Mouse (Mus musculus): ENCODE results near the gene Zbtb41. TPM values are rescaled to one million over a fixed set of nuclear protein-coding genes. Genes with fewer than 3 reads are reported as not detected.

Gene Zbtb41
- polyA plus RNA-seq, 1 experiment from 2014 or later: 6.5 TPM

DNA sequence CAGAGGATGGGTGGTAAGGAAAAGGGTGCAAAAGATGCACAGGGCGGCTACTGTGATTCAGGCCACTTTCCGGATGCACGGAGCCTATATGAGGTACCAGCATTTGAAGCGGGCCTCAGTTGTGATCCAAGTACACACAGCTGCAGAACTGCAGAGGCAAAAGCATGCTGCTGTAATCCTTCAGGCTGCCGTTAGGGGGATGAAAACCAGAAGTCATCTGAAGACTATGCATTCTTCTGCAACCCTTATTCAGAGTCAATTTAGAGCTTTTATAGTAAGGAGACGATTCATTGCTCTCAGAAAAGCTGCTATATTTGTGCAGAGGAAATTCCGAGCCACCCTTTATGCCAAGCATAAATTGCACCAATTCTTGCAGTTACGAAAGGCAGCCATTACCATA, 58.2 kb downstream of the Zbtb41 start:
- ATAC-seq (replicated peaks; ENCODE audit: insufficient number of reproducible peaks, insufficient read depth, low FRiP score, low read depth): no peak
- Histone ChIP-seq H3K9ac (no peak overlapping the region), H3K27me3 (no peaks in the 10 kb centered on the region), H3K4me3 (no peak overlapping the region), H3K9me3 (replicated peaks) (no peaks in the 10 kb centered on the region), H3K4me1 (replicated peaks) (no peaks in the 10 kb centered on the region), H3K36me3 (peaks cover 76% of the 10 kb centered on the region), H3K4me2 (no peak overlapping the region), H3K27ac (no peak overlapping the region)
- WGBS: 88% methylated on average over 8 of the region's 8 CpGs

DNA sequence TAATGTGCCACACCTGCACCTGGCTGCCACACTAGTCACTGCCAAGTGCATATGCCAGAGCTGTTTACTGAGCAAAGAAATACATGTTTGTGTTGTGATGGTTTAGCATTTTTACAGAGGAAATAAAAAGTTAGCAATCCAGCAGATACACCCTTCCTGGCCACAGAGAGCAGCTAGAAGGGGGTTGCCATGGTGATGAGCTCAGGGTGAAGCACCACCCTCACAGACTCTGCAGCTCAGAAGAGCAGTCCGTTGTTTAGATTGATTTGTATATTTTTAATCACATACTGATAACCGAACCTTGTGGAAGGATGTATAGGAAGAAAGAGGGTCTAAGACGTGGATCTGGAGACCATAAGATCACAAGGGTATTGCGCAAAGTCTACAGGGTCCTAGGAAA, 59.1 kb downstream of the Zbtb41 start:
- WGBS: 85% methylated on average over 4 of the region's 4 CpGs
- peaks cover 70% of the 10 kb centered on the region for H3K36me3 ChIP-seq

DNA sequence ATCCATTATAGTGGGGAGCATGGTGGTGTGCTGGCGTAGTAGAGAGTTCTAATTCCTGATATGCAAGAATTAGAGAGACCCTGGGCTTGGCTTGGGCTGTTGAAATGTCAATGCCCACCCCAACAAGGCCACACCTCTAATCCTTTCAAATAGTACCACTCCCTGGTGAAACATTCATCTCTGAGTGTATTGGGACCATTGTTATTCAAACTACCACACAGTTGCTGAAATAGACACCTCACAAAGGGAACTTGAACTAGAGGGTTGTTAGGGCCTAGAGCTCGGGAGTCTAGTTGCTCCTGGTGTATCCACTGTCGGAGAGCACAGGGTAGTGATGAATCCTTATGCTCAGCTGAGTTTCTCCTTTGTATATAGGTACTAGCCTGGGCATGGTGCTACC, 72.5 kb downstream of the Zbtb41 start:
- Histone ChIP-seq H3K36me3 (peaks cover 44% of the 10 kb centered on the region), H3K4me2 (no peak overlapping the region), H3K9ac (no peak overlapping the region), H3K4me1 (replicated peaks) (no peaks in the 10 kb centered on the region), H3K27ac (no peak overlapping the region), H3K4me3 (no peak overlapping the region), H3K27me3 (no peaks in the 10 kb centered on the region), H3K9me3 (replicated peaks) (no peaks in the 10 kb centered on the region)
- 91% methylated on average over 3 of the region's 3 CpGs for WGBS
- ATAC-seq (replicated peaks; ENCODE audit: insufficient number of reproducible peaks, insufficient read depth, low FRiP score, low read depth): no peak

More for the DNA sequence above, 59.1 kb downstream of the Zbtb41 start:
- ATAC-seq (replicated peaks; ENCODE audit: insufficient number of reproducible peaks, insufficient read depth, low FRiP score, low read depth): no peak
- no peak overlapping the region for H3K27ac ChIP-seq
- H3K4me3 ChIP-seq: no peak overlapping the region
- H3K4me2 ChIP-seq: no peak overlapping the region
- H3K4me1 ChIP-seq (replicated peaks): no peaks in the 10 kb centered on the region
- no peaks in the 10 kb centered on the region for H3K9me3 ChIP-seq (replicated peaks)
- H3K9ac ChIP-seq: no peak overlapping the region
- no peaks in the 10 kb centered on the region for H3K27me3 ChIP-seq

DNA sequence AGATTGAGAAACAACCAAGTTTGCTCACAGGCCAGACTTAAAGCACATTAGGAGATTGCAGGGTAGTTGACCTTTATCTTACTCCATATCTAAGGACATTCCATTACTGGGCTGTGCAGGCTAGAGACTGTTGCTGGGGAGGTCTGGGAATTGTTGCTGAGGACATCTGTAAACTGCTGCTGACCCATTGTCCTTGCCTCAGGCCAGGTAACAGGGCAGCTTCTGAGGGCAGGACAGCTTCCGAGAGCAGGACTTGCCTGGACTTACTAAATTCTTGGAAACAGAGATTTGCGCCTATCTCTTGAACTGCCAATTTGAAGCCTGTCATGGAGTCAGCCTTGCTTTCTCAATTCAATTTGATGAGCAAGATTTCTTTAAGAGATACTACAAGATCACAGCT, 73.3 kb downstream of the Zbtb41 start:
- H3K4me3 ChIP-seq: no peak overlapping the region
- H3K27ac ChIP-seq: no peak overlapping the region
- H3K9me3 ChIP-seq (replicated peaks): no peaks in the 10 kb centered on the region
- ATAC-seq (replicated peaks; ENCODE audit: insufficient number of reproducible peaks, insufficient read depth, low FRiP score, low read depth): no peak
- no peak overlapping the region for H3K4me2 ChIP-seq
- no peaks in the 10 kb centered on the region for H3K4me1 ChIP-seq (replicated peaks)
- H3K27me3 ChIP-seq: no peaks in the 10 kb centered on the region
- H3K9ac ChIP-seq: no peak overlapping the region
- 90% methylated on average over 2 of the region's 2 CpGs for WGBS
- H3K36me3 ChIP-seq: peaks cover 37% of the 10 kb centered on the region

DNA sequence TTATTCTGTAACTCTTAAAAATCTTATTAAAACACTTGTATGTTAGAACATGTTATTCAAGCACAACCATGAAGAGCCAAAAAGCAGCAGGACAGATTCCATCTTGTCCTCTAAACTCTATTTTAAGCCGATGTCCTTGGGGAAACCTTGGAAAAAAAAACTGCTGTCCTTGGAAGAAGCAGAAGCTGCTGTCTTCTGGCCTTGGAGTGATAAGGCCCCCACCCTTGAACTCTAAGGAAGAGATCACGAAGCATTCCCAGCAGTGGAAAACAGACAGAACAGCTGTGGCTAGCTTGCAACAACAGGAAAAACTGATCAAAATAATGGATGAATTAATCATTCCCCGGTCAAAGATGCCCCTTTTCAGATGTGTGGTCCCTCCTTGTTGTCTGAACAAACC, 74.1 kb downstream of the Zbtb41 start:
- Histone ChIP-seq H3K27ac (no peak overlapping the region), H3K36me3 (peaks cover 31% of the 10 kb centered on the region), H3K27me3 (no peaks in the 10 kb centered on the region), H3K4me3 (no peak overlapping the region), H3K9ac (no peak overlapping the region), H3K4me2 (no peak overlapping the region), H3K9me3 (replicated peaks) (no peaks in the 10 kb centered on the region), H3K4me1 (replicated peaks) (no peaks in the 10 kb centered on the region)
- 70% methylated on average over 3 of the region's 3 CpGs for WGBS
- ATAC-seq (replicated peaks; ENCODE audit: insufficient number of reproducible peaks, insufficient read depth, low FRiP score, low read depth): no peak

DNA sequence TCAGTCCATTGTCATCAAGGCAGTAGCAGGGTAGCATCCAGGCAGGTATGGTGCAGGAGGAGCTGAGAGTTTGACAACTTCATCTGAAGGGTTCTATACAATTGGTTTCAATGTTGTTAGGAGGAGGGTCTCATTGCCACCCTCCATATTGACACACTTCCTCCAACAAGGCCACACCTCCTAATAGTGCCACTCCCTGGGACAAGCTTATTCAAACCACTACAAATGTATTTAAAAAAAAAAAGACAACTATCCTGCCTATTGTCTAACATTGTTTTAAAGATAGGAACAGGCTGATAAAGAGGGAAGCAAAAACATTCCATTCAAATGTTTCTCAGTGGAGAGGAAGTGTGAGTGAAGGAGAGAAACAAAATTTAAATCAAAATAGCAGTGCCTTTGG, 77.7 kb downstream of the Zbtb41 start:
- H3K36me3 ChIP-seq: peaks cover 3% of the 10 kb centered on the region; the same call in 1 of the 2 replicates
- no peak overlapping the region for H3K27ac ChIP-seq
- no peaks in the 10 kb centered on the region for H3K4me1 ChIP-seq (replicated peaks)
- H3K4me3 ChIP-seq: no peak overlapping the region
- H3K9ac ChIP-seq: no peak overlapping the region
- ATAC-seq (replicated peaks; ENCODE audit: insufficient number of reproducible peaks, insufficient read depth, low FRiP score, low read depth): no peak
- H3K4me2 ChIP-seq: no peak overlapping the region
- no peaks in the 10 kb centered on the region for H3K27me3 ChIP-seq
- no peaks in the 10 kb centered on the region for H3K9me3 ChIP-seq (replicated peaks)

DNA sequence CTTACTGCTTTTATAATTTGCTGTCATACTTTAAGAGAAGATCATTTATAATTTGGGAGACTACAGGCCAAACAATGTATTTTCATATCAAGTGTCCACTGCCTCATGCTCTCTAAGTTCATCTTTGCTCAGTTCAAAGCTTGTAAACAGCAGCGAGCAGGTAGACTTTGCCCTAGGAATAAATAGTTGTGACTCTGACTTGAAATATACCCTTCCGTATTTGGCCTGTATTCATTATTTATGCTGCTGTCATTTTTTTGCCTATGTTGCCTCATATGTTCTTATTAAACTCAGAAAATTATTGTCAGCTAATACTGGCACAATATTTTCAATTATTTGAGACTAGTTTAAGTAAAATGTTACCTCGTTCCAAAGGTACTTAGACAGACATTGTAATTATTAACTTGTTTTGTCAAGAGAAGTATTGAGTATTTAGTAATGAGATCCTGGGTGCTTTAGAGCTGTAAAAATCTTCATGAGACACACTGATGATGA, 79.2 kb downstream of the Zbtb41 start, which contains the start of gene F13b:
TSS of gene F13b (plus strand) at position 445 of the 495 bp plus-strand sequence.
- no peak within 1 kb of the TSS for H3K9ac ChIP-seq
- H3K4me3 ChIP-seq: no peak within 1 kb of the TSS
- H3K27me3 ChIP-seq: no peaks in the 10 kb centered on the region
- WGBS: 80% methylated on average over 3 of the region's 3 CpGs
- H3K4me2 ChIP-seq: no peak within 1 kb of the TSS
- ATAC-seq (replicated peaks; ENCODE audit: insufficient number of reproducible peaks, insufficient read depth, low FRiP score, low read depth): no peak
- H3K36me3 ChIP-seq: no peaks in the 10 kb centered on the region; the same call in 1 of the 2 replicates
- H3K9me3 ChIP-seq (replicated peaks): no peaks in the 10 kb centered on the region
- no peaks in the 10 kb centered on the region for H3K4me1 ChIP-seq (replicated peaks)
- no peak within 1 kb of the TSS for H3K27ac ChIP-seq

Other genes starting within 250 kb of the Zbtb41 start
- 0.04 and 0.09 TPM in 2 replicates for gene Crb1, start 45.2 kb upstream of the Zbtb41 start, polyA plus RNA-seq (2015; fragmentation: Nextera tagmentation; extraction: Ambion mirVana)
- 10.6 and 10.8 TPM in 2 replicates for gene Aspm, start 32.5 kb downstream of the Zbtb41 start, polyA plus RNA-seq (2015; fragmentation: Nextera tagmentation; extraction: Ambion mirVana)
- gene F13b, start 79.4 kb downstream of the Zbtb41 start, polyA plus RNA-seq (2015; fragmentation: Nextera tagmentation; extraction: Ambion mirVana): 0.24 TPM in 1 of 2 replicates, not detected in the other
- gene Cfhr1, start 138.0 kb downstream of the Zbtb41 start, polyA plus RNA-seq (2015; fragmentation: Nextera tagmentation; extraction: Ambion mirVana): not detected in 2 replicates

Measured in heart, embryonic 15.5 days (tissue).